Mouse (Mus musculus) right cerebral cortex, adult 18-20 months (tissue): ENCODE measurements around the gene Hsp90ab1.
A peak's percentile ranks its signal among the peaks of the same experiment; 100 is the strongest.

Experiments
- DNase-seq: peaks from one replicate; pipeline ENCODE4 v3.0.0; 2022; ENCODE audit warnings: mixed read lengths

Gene Hsp90ab1

GRCm38 (mm10) chr17:45578242-45578641 lies 5.2 kb upstream of the Hsp90ab1 start:
- no peak for DNase-seq

GRCm38 (mm10) chr17:45575123-45575897 lies 2.2 kb upstream of the Hsp90ab1 start:
- no peak for DNase-seq

- peak; percentile 87 for DNase-seq
Measured at GRCm38 (mm10) chr17:45574129-45574761, 1.2 kb upstream of the Hsp90ab1 start.

- peak; percentile 96 for DNase-seq
Measured at GRCm38 (mm10) chr17:45573780-45574123, 681 bp upstream of the Hsp90ab1 start.

GRCm38 (mm10) chr17:45572103-45573086 lies 676 bp downstream of the Hsp90ab1 start:
- DNase-seq, result peak; percentile 76

- no peak for DNase-seq
Measured at GRCm38 (mm10) chr17:45569999-45570398, 3.1 kb downstream of the Hsp90ab1 start.

- no peak for DNase-seq
Measured at GRCm38 (mm10) chr17:45568990-45569389, 4.1 kb downstream of the Hsp90ab1 start.

- no peak for DNase-seq
Measured at GRCm38 (mm10) chr17:45567162-45567601, 5.9 kb downstream of the Hsp90ab1 start.

- DNase-seq, result no peak
Measured at GRCm38 (mm10) chr17:45566360-45567161, 6.5 kb downstream of the Hsp90ab1 start.

- no peak for DNase-seq
Measured at GRCm38 (mm10) chr17:45566031-45566359, 7.1 kb downstream of the Hsp90ab1 start.

GRCm38 (mm10) chr17:45565103-45565502 lies 8.0 kb downstream of the Hsp90ab1 start:
- DNase-seq, result no peak

- no peak for DNase-seq
Measured at GRCm38 (mm10) chr17:45564531-45565084, 8.5 kb downstream of the Hsp90ab1 start.

- peak; percentile 92 for DNase-seq
Measured at GRCm38 (mm10) chr17:45563655-45564530, 9.2 kb downstream of the Hsp90ab1 start, which contains the start of gene Slc35b2. Slc35b2 (plus strand) TSS chr17:45563874.

- DNase-seq, result no peak
Measured at GRCm38 (mm10) chr17:45563216-45563615, 9.9 kb downstream of the Hsp90ab1 start.

- no peak for DNase-seq
Measured at GRCm38 (mm10) chr17:45559732-45560525, 13.1 kb downstream of the Hsp90ab1 start.

- DNase-seq, result no peak
Measured at GRCm38 (mm10) chr17:45557998-45558862, 14.8 kb downstream of the Hsp90ab1 start.

GRCm38 (mm10) chr17:45557246-45557824 lies 15.7 kb downstream of the Hsp90ab1 start:
- DNase-seq, result no peak

GRCm38 (mm10) chr17:45556514-45557245 lies 16.4 kb downstream of the Hsp90ab1 start:
- DNase-seq, result no peak
